Mouse (Mus musculus) limb, embryonic 11.5 days (tissue): ENCODE data around the gene Gtpbp8. TPM values are rescaled to one million over a fixed set of nuclear protein-coding genes. Genes with fewer than 3 reads are reported as not detected.
A peak's percentile ranks its signal among the peaks of the same experiment; 100 is the strongest.

ENCODE experiments used
- ATAC-seq: fragments of 200-750 bp; cut with Nextera tagmentation; 2 replicates; pipeline ENCODE4 v1.8.0; 2017; ENCODE audit warnings: low read depth; ENCODE audit not compliant: insufficient number of reproducible peaks, low FRiP score, low TSS enrichment
- DNase-seq: peaks from one replicate; pipeline ENCODE4 v3.0.0-alpha.2; 2015; ENCODE audit warnings: low spot score
- H3K27ac ChIP-seq: fragments of 300-500 bp; sonication (generic); replicated peaks from 2 replicates; pipeline ENCODE4 v1.5.1; 2014; ENCODE audit warnings: low read depth, mild to moderate bottlenecking, low read length
- H3K27me3 ChIP-seq: fragments of 300-500 bp; sonication (generic); 2 replicates; pipeline ENCODE4 v1.6.1; 2014; ENCODE audit warnings: mild to moderate bottlenecking, low read length, mixed read lengths; ENCODE audit not compliant: control insufficient read depth, insufficient read depth
- H3K36me3 ChIP-seq: fragments of 300-500 bp; sonication (generic); 2 replicates; pipeline ENCODE4 v1.6.1; 2014; ENCODE audit warnings: mild to moderate bottlenecking, low read length, moderate library complexity, mixed read lengths; ENCODE audit not compliant: control insufficient read depth, insufficient read depth
- H3K4me1 ChIP-seq: fragments of 300-500 bp; sonication (generic); 2 replicates; pipeline ENCODE4 v1.6.1; 2014; ENCODE audit warnings: low read length, mixed read lengths; ENCODE audit not compliant: control insufficient read depth, insufficient read depth
- H3K4me2 ChIP-seq: fragments of 300-500 bp; sonication (generic); 2 replicates; pipeline ENCODE4 v1.6.1; 2014; ENCODE audit warnings: low read depth, mild to moderate bottlenecking, moderate library complexity; ENCODE audit not compliant: severe bottlenecking
- H3K4me3 ChIP-seq: fragments of 300-500 bp; sonication (generic); 2 replicates; pipeline ENCODE4 v1.5.1; 2014; ENCODE audit warnings: low read depth, low read length
- H3K9ac ChIP-seq: fragments of 300-500 bp; sonication (generic); 2 replicates; pipeline ENCODE4 v1.6.1; 2014; ENCODE audit warnings: mild to moderate bottlenecking, low read length
- H3K9me3 ChIP-seq: fragments of 300-500 bp; sonication (generic); 2 replicates; pipeline ENCODE4 v1.6.1; 2016; ENCODE audit warnings: low read length; ENCODE audit not compliant: control insufficient read depth
- WGBS: fragments of 180-500 bp; shearing (Covaris S2); extraction: QIAGEN DNeasy Blood & Tissue Kit; methylation state at CpG from one replicate; pipeline ENCODE4 v1.1.7; 2014; 5-methylcytosine and 5-hydroxymethylcytosine counted together
- polyA plus RNA-seq: library from polyadenylated mRNA; unstranded; fragments of >200 nt; fragmentation: Nextera tagmentation; extraction: Ambion mirVana; gene quantifications from 2 replicates; pipeline ENCODE4 v1.2.1, GENCODE M21; 2014

Gene Gtpbp8
- polyA plus RNA-seq, 1 experiment from 2014 or later: 26.4 TPM

DNA sequence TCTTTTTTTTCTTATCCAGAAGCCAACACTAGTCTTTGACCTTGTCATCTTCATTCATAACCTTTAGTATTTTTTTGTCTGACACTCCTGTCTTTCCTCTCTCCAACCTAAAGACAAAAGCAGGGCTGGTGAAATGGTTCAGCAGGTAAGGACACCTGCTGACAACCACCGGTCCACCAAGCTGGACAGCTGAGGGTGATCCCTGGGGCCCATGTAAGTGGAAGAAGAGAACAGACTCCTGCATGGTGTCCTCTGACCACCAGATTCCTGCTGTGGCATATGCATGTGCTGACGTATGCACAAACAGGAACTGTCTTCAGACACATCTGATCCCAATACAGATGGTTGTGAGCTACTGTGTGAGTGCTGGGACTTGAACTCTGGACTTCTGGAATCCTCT lies 55.1 kb downstream of the Gtpbp8 start:
- WGBS: 81% methylated on average over 2 of the region's 2 CpGs
- no peaks in the 10 kb centered on the region for H3K9me3 ChIP-seq
- no peak for DNase-seq

DNA sequence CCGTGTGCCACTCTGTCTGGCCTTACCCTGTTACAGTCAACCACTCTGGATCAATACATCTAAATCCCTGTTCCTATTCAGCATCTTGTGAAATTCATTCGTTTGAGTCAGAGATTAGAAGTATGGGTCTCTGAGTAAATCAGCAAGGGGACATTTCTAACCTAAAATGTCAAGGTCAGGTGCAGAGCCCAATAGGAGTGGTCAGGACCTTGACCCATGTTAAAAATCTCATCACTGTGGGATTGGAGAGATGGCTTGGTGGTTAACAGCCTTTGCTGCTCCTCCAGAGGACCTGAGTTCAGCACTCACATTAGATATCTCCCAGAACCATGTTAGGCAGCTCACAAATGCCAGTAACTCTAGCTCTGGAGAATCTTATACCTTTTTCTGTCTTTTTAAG lies 55.7 kb downstream of the Gtpbp8 start:
- H3K4me1 ChIP-seq: peaks cover 17% of the 10 kb centered on the region
- H3K36me3 ChIP-seq: no peaks in the 10 kb centered on the region
- DNase-seq (no peak), ATAC-seq (no peak)
- no peak overlapping the region for H3K9ac ChIP-seq
- no peak overlapping the region for H3K27ac ChIP-seq
- no peak overlapping the region for H3K4me2 ChIP-seq
- WGBS: 76% methylated on average over 2 of the region's 2 CpGs
- no peaks in the 10 kb centered on the region for H3K27me3 ChIP-seq
- H3K9me3 ChIP-seq: no peaks in the 10 kb centered on the region
- H3K4me3 ChIP-seq: no peak overlapping the region

More for the DNA sequence above, 55.1 kb downstream of the Gtpbp8 start:
- no peaks in the 10 kb centered on the region for H3K36me3 ChIP-seq
- H3K4me1 ChIP-seq: peaks cover 18% of the 10 kb centered on the region
- H3K9ac ChIP-seq: no peak overlapping the region
- H3K27me3 ChIP-seq: no peaks in the 10 kb centered on the region
- no peak overlapping the region for H3K4me3 ChIP-seq
- H3K4me2 ChIP-seq: no peak overlapping the region
- H3K27ac ChIP-seq: no peak overlapping the region
- no peak for ATAC-seq

DNA sequence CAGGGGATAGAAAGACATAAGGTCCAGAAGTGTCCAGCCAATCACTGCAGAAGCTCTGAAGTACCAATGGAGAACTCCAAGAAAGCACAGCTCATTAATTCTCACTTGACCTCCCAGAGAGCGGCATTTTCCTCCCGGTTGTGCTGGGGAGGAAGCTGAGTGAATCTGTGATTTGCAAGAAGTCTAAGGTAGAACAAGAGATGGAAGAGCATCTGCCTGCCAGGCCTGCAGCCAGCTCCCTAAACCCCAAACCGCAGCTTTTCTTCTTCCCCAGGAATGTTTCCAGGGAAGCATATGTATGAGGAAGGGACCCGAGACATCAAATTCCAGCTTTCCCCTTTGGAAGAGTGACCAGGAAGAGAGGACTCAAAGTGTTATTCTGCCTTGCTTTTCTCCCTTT lies 57.7 kb downstream of the Gtpbp8 start:
- Histone ChIP-seq H3K4me2 (no peak overlapping the region), H3K4me1 (peaks cover 17% of the 10 kb centered on the region)
- WGBS: 4% methylated on average over 4 of the region's 4 CpGs

DNA sequence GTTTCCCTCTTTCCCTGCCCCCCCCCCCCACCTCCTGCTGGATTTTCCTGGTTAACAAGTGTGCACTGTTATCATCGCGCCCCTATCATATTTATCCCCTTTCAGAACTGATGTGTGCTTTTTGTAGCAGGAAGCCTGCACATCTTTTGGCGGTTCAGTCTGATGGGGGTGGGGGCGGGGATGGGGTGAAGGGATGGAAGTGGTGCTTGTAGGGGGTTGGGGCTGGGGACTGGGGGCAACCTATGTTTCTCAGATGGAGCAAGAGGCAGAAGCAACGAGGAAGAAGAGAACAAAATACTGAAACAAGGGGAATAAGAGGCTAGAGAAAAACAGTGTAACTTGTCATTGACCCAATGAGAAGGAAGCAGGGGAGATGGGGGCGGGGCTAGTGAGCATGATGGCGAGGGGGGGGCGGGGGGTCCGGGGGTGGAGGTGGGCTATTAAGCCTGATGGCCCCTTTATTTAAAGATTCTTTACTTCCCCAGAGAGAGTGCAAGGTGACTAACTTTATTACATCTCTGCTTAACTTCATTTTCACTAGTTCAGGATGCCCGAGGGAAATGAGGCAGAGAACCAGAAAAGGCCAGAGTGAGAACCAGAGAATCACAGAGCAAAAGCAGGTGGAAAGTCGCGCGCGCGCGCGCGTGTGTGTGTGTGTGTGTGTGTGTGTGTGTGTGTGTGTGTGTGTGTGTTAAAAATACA lies 58.3 kb downstream of the Gtpbp8 start:
- ATAC-seq: peak; percentile 64
- Histone ChIP-seq H3K9me3 (no peaks in the 10 kb centered on the region), H3K36me3 (no peaks in the 10 kb centered on the region), H3K27me3 (no peaks in the 10 kb centered on the region), H3K4me3 (0 out of 2 replicates have a peak overlapping the region, but pooled peaks have one; percentile 5), H3K9ac (no peak overlapping the region; the same call in 1 of the 2 replicates), H3K4me1 (peaks cover 17% of the 10 kb centered on the region), H3K27ac (peak overlapping the region; percentile 92), H3K4me2 (peak overlapping the region; percentile 35)
- peak; percentile 49 for DNase-seq
- WGBS: 5% methylated on average over 18 of the region's 18 CpGs

More for the DNA sequence above, 57.7 kb downstream of the Gtpbp8 start:
- Histone ChIP-seq H3K4me3 (no peak overlapping the region), H3K9ac (0 out of 2 replicates have a peak overlapping the region, but pooled peaks have one; percentile 14), H3K9me3 (no peaks in the 10 kb centered on the region), H3K36me3 (no peaks in the 10 kb centered on the region), H3K27me3 (no peaks in the 10 kb centered on the region), H3K27ac (peak overlapping the region; percentile 92)
- DNase-seq (peak; percentile 59), ATAC-seq (no peak)

DNA sequence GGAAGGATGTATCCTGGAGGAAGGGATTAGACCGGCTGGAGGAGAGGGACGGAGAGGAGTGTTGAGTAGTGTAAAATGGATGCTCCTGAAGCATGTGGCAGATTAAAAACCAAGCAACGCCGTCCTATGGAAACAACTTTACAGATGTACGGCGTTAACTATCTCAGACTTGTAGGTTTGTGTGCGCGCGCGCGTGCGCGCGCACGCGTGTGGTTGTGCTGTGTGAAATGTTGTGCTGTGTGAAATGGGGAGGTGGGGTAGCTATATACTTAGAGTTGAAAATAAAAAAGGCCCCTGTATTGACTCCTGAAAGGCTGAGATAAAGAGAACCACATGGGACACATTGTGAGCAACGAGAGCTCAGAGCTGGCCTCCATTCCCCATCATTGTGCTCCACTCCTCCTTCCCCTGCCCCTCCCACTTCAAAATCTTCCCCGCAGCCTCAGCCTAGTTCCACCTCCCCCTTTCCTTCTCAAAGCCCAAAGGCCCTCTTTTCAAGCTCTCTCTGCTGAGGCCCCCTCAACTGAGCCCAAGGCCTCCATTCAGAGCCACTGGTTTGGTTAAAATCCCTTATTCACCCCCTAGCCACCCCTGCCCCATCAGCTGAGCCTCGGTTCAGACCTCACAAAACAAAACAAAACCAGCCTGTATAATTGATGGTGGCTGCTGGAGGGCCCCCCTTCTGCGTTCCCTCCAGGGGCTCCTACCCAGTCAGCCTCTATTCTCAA lies 59.0 kb downstream of the Gtpbp8 start:
- H3K27me3 ChIP-seq: no peaks in the 10 kb centered on the region
- peaks cover 17% of the 10 kb centered on the region for H3K4me1 ChIP-seq
- peak; percentile 65 for DNase-seq
- H3K27ac ChIP-seq: peak overlapping the region; percentile 92
- H3K4me2 ChIP-seq: peak overlapping the region; percentile 35
- peaks cover 4% of the 10 kb centered on the region; the same call in 1 of the 2 replicates for H3K9me3 ChIP-seq
- peak; percentile 81 for ATAC-seq
- no peak overlapping the region; the same call in none of the 2 replicates for H3K9ac ChIP-seq
- 0 out of 2 replicates have a peak overlapping the region, but pooled peaks have one; percentile 5 for H3K4me3 ChIP-seq
- no peaks in the 10 kb centered on the region for H3K36me3 ChIP-seq
- WGBS: 51% methylated on average over 20 of the region's 20 CpGs

Other genes starting within 250 kb of the Gtpbp8 start
- gene Boc, start 187.5 kb downstream of the Gtpbp8 start, polyA plus RNA-seq: 39.3 and 41.9 TPM in 2 replicates
- 11.9 and 12.0 TPM in 2 replicates for gene Nepro, start 22.1 kb downstream of the Gtpbp8 start, polyA plus RNA-seq
- 0.32 and 0.34 TPM in 2 replicates for gene Cd200r1, start 19.4 kb upstream of the Gtpbp8 start, polyA plus RNA-seq
- gene Cd200r4, start 65.4 kb upstream of the Gtpbp8 start, polyA plus RNA-seq: not detected in 2 replicates
- not detected in 2 replicates for gene Cd200r2, start 120.7 kb upstream of the Gtpbp8 start, polyA plus RNA-seq
- not detected in 2 replicates for gene Cd200r3, start 197.3 kb upstream of the Gtpbp8 start, polyA plus RNA-seq